Mouse (Mus musculus) bone marrow, adult 2 months (tissue): ENCODE data around the gene Spock1.

Source experiments
- CTCF ChIP-seq: fragments of 200-500 bp; IDR thresholded peaks from 2 replicates; pipeline ENCODE4 v1.5.1; 2011; ENCODE audit warnings: low read length, control low read depth; ENCODE audit not compliant: control insufficient read depth, insufficient read depth
- POLR2A ChIP-seq: fragments of 200-500 bp; IDR thresholded peaks from 2 replicates; pipeline ENCODE4 v1.6.1; 2011; ENCODE audit warnings: low read depth, mild to moderate bottlenecking, control low read depth, low read length, borderline replicate concordance; ENCODE audit not compliant: control insufficient read depth

DNA sequence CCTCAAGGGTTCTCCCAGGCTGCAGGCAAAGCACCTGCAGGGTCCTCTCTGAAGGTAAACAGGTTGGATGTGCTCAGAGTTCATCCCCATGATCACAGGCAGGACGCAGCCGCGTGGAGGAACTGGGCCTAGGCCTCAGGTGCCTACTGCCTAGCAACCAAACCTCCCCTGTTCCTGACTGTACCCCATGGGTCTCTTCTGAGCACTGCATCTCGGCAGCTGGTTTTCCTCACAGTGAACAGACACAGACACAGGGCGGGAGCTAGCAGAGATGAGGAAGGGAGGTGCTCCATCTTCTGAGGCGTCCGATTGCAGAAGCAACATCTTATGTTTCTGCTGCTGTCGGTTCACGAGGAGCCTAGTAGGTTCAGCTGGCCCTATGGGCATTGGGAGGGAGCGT lies 30.4 kb downstream of the Spock1 start:
- no peak for TF ChIP-seq CTCF
- TF ChIP-seq POLR2A = no peak
